Mouse (Mus musculus) adrenal gland, postnatal 14 days (tissue): ENCODE measurements around the gene Dlx3. TPM values are rescaled to one million over a fixed set of nuclear protein-coding genes. Genes with fewer than 3 reads are reported as not detected.

Experiments used
- DNase-seq: peaks from one replicate; pipeline ENCODE4 v3.0.0; 2021; ENCODE audit warnings: mixed read lengths
- long read RNA-seq, 2 experiments: library from polyadenylated mRNA; stranded (forward); transcript quantifications; one replicate each; pipeline ENCODE4 v2.0.0; 2021
- total RNA-seq: library from RNA; stranded (reverse); gene quantifications from 2 replicates; pipeline ENCODE4 v1.2.3, GENCODE M21; 2021

Gene Dlx3
- total RNA-seq, result not detected in 2 replicates
- long read RNA-seq, experiment 1, result 0 reads
- long read RNA-seq, experiment 2, result 0 reads

- peak; percentile 47 for DNase-seq
Measured at GRCm38 (mm10) chr11:95119990-95120632, at the start of gene Dlx3. Gene Dlx3, plus strand, starts transcription at chr11:95120119.

GRCm38 (mm10) chr11:95070140-95071107 lies 49.5 kb upstream of the Dlx3 start:
- DNase-seq, result no peak

- DNase-seq, result peak; percentile 29
Measured at GRCm38 (mm10) chr11:95071266-95071665, 48.7 kb upstream of the Dlx3 start.

- DNase-seq, result no peak
Measured at GRCm38 (mm10) chr11:95072136-95072535, 47.8 kb upstream of the Dlx3 start.

- no peak for DNase-seq
Measured at GRCm38 (mm10) chr11:95072804-95073203, 47.1 kb upstream of the Dlx3 start.

- no peak for DNase-seq
Measured at GRCm38 (mm10) chr11:95073835-95074234, 46.1 kb upstream of the Dlx3 start.

GRCm38 (mm10) chr11:95074694-95075093 lies 45.2 kb upstream of the Dlx3 start:
- DNase-seq, result no peak

- DNase-seq, result no peak
Measured at GRCm38 (mm10) chr11:95075197-95076040, 44.5 kb upstream of the Dlx3 start.

GRCm38 (mm10) chr11:95076041-95076535 lies 43.8 kb upstream of the Dlx3 start:
- peak; percentile 78 for DNase-seq

GRCm38 (mm10) chr11:95076536-95077111 lies 43.3 kb upstream of the Dlx3 start, which contains the start of gene Itga3:
Gene Itga3, minus strand, starts transcription at chr11:95076801.
- DNase-seq, result peak; percentile 86

GRCm38 (mm10) chr11:95077956-95078355 lies 42.0 kb upstream of the Dlx3 start:
- DNase-seq, result no peak

- peak; percentile 75 for DNase-seq
Measured at GRCm38 (mm10) chr11:95079256-95079875, 40.6 kb upstream of the Dlx3 start.

- no peak for DNase-seq
Measured at GRCm38 (mm10) chr11:95080783-95081182, 39.1 kb upstream of the Dlx3 start.

- no peak for DNase-seq
Measured at GRCm38 (mm10) chr11:95082896-95083295, 37.0 kb upstream of the Dlx3 start.

GRCm38 (mm10) chr11:95084175-95084574 lies 35.7 kb upstream of the Dlx3 start:
- no peak for DNase-seq

GRCm38 (mm10) chr11:95084811-95085382 lies 35.0 kb upstream of the Dlx3 start:
- DNase-seq, result no peak

- no peak for DNase-seq
Measured at GRCm38 (mm10) chr11:95085710-95086109, 34.2 kb upstream of the Dlx3 start.

GRCm38 (mm10) chr11:95086229-95086628 lies 33.7 kb upstream of the Dlx3 start:
- DNase-seq, result peak; percentile 61

GRCm38 (mm10) chr11:95087301-95088228 lies 32.4 kb upstream of the Dlx3 start:
- no peak for DNase-seq

GRCm38 (mm10) chr11:95088286-95088685 lies 31.6 kb upstream of the Dlx3 start:
- DNase-seq, result no peak
